Mouse (Mus musculus) erythroblast, embryonic 14.5 days (primary cell): ENCODE measurements around the gene Amotl1.

Experiments used
- GATA1 ChIP-seq: IDR thresholded peaks from 2 replicates; pipeline ENCODE4 v1.6.1; 2012; ENCODE audit warnings: low read length, inconsistent platforms, mixed read lengths
- TAL1 ChIP-seq: IDR thresholded peaks from 3 replicates; pipeline ENCODE4 v1.6.1; 2012; ENCODE audit warnings: low read length, inconsistent platforms, mixed read lengths

- TF ChIP-seq TAL1 (no peak), GATA1 (no peak)
These were observed 70.0 kb downstream of the Amotl1 start for GRCm38 (mm10) chr9:14574760-14575399.
